Mouse (Mus musculus): Measurements from ENCODE around the gene Jmjd6. TPM values are rescaled to one million over a fixed set of nuclear protein-coding genes. Genes with fewer than 3 reads are reported as not detected.

The Jmjd6 gene
- total RNA-seq, 1 experiment from 2014 or later, result 53.8 TPM

Other genes with a start within 250 kb of the Jmjd6 start
- 3.5 and 5.6 TPM in 2 replicates for gene Rhbdf2, start 216.4 kb downstream of the Jmjd6 start, total RNA-seq (2017)
- gene Prcd, start 189.9 kb downstream of the Jmjd6 start, total RNA-seq (2017), result 1.6 TPM in 1 of 2 replicates, not detected in the other
- gene Cygb, start 189.1 kb downstream of the Jmjd6 start, total RNA-seq (2017), result not detected in 2 replicates
- not detected in 2 replicates for gene St6galnac1, start 67.9 kb downstream of the Jmjd6 start, total RNA-seq (2017)
- gene Mxra7, start 15.4 kb downstream of the Jmjd6 start, total RNA-seq (2017), result 1.2 TPM in 1 of 2 replicates, not detected in the other
- 43.4 and 62.1 TPM in 2 replicates for gene Mettl23, start 171 bp downstream of the Jmjd6 start, total RNA-seq (2017)
- 9.7 and 22.0 TPM in 2 replicates for gene Mfsd11, start 9.0 kb upstream of the Jmjd6 start, total RNA-seq (2017)
- gene Srsf2, start 9.6 kb upstream of the Jmjd6 start, total RNA-seq (2017), result 370 and 573 TPM in 2 replicates
- not detected in 2 replicates for gene Mgat5b, start 75.4 kb upstream of the Jmjd6 start, total RNA-seq (2017)